Mouse (Mus musculus): ENCODE measurements at regions not wholly inside any gene's neighbourhood (a gene's known extent, or its start where the extent isn't known, plus 50 kb on each side); places are given as distances from the start of the nearest gene placed in this dataset.
"Not testable (repeated sequence)": the region's sequence is repeated elsewhere in the genome, so short reads cannot be mapped to it uniquely, and the experiment has no call there.

- TF ChIP-seq POLR2A (IDR thresholded peaks at IDR 0.05; ENCODE audit: control insufficient read depth, extremely low read depth, insufficient read depth, low read length, poor library complexity) (no peak), CTCF (IDR thresholded peaks at IDR 0.05; ENCODE audit: borderline replicate concordance, control insufficient read depth, extremely low read depth, insufficient read depth, low read length, poor library complexity) (peak; percentile 91)
- no peak overlapping the region for H3K27ac ChIP-seq (ENCODE audit: control insufficient read depth, insufficient read depth, low read length)
- 15% methylated on average over 17 of the region's 17 CpGs for whole genome bisulfite sequencing
- no peak overlapping the region for H3K4me3 ChIP-seq (ENCODE audit: control insufficient read depth, insufficient read depth, low read length)
- peaks cover 2% of the 10 kb centered on the region; the same call in 1 of the 2 replicates for H3K27me3 ChIP-seq (ENCODE audit: control insufficient read depth, insufficient read depth, low read length)
- peak; percentile 81 for DNase-seq
- H3K36me3 ChIP-seq (ENCODE audit: control insufficient read depth, insufficient read depth, low read length) = no peaks in the 10 kb centered on the region
- H3K4me1 ChIP-seq (replicated peaks; ENCODE audit: control insufficient read depth, insufficient read depth, low read length) = no peaks in the 10 kb centered on the region
Measured at GRCm38 (mm10) chr2:160578384-160579320, 67.0 kb upstream of the Top1 start.

GRCm38 (mm10) chr2:160580250-160580649 lies 65.4 kb upstream of the Top1 start:
- DNase-seq = no peak
- TF ChIP-seq CTCF (IDR thresholded peaks at IDR 0.05; ENCODE audit: borderline replicate concordance, control insufficient read depth, extremely low read depth, insufficient read depth, low read length, poor library complexity) = no peak
- TF ChIP-seq POLR2A (IDR thresholded peaks at IDR 0.05; ENCODE audit: control insufficient read depth, extremely low read depth, insufficient read depth, low read length, poor library complexity) = no peak
- Histone ChIP-seq H3K27me3 (ENCODE audit: control insufficient read depth, insufficient read depth, low read length) (peaks cover 2% of the 10 kb centered on the region; the same call in 1 of the 2 replicates), H3K4me1 (replicated peaks; ENCODE audit: control insufficient read depth, insufficient read depth, low read length) (no peaks in the 10 kb centered on the region), H3K27ac (ENCODE audit: control insufficient read depth, insufficient read depth, low read length) (no peak overlapping the region), H3K36me3 (ENCODE audit: control insufficient read depth, insufficient read depth, low read length) (no peaks in the 10 kb centered on the region), H3K4me3 (ENCODE audit: control insufficient read depth, insufficient read depth, low read length) (no peak overlapping the region)
- WGBS = 32% methylated on average over 9 of the region's 9 CpGs

GRCm38 (mm10) chr2:160581029-160581428 lies 64.7 kb upstream of the Top1 start:
- no peak for DNase-seq
- H3K36me3 ChIP-seq (ENCODE audit: control insufficient read depth, insufficient read depth, low read length) = no peaks in the 10 kb centered on the region
- TF ChIP-seq POLR2A (IDR thresholded peaks at IDR 0.05; ENCODE audit: control insufficient read depth, extremely low read depth, insufficient read depth, low read length, poor library complexity) (no peak), CTCF (IDR thresholded peaks at IDR 0.05; ENCODE audit: borderline replicate concordance, control insufficient read depth, extremely low read depth, insufficient read depth, low read length, poor library complexity) (no peak)
- no peak overlapping the region for H3K27ac ChIP-seq (ENCODE audit: control insufficient read depth, insufficient read depth, low read length)
- peaks cover 2% of the 10 kb centered on the region; the same call in 1 of the 2 replicates for H3K27me3 ChIP-seq (ENCODE audit: control insufficient read depth, insufficient read depth, low read length)
- WGBS = 21% methylated on average over 9 of the region's 9 CpGs
- H3K4me3 ChIP-seq (ENCODE audit: control insufficient read depth, insufficient read depth, low read length) = no peak overlapping the region
- H3K4me1 ChIP-seq (replicated peaks; ENCODE audit: control insufficient read depth, insufficient read depth, low read length) = no peaks in the 10 kb centered on the region

GRCm38 (mm10) chr2:160583034-160583433 lies 62.7 kb upstream of the Top1 start:
- H3K4me1 ChIP-seq (replicated peaks; ENCODE audit: control insufficient read depth, insufficient read depth, low read length); H3K36me3 ChIP-seq (ENCODE audit: control insufficient read depth, insufficient read depth, low read length): not testable (repeated sequence)
- WGBS = 96% methylated on average over 19 of the region's 19 CpGs

GRCm38 (mm10) chr2:160583506-160583905 lies 62.2 kb upstream of the Top1 start:
- no peak for DNase-seq
- WGBS = 86% methylated on average over 6 of the region's 6 CpGs
- H3K36me3 ChIP-seq (ENCODE audit: control insufficient read depth, insufficient read depth, low read length) = no peaks in the 10 kb centered on the region
- H3K4me3 ChIP-seq (ENCODE audit: control insufficient read depth, insufficient read depth, low read length) = no peak overlapping the region
- peaks cover 2% of the 10 kb centered on the region; the same call in 1 of the 2 replicates for H3K27me3 ChIP-seq (ENCODE audit: control insufficient read depth, insufficient read depth, low read length)
- no peak for TF ChIP-seq CTCF (IDR thresholded peaks at IDR 0.05; ENCODE audit: borderline replicate concordance, control insufficient read depth, extremely low read depth, insufficient read depth, low read length, poor library complexity)
- no peak for TF ChIP-seq POLR2A (IDR thresholded peaks at IDR 0.05; ENCODE audit: control insufficient read depth, extremely low read depth, insufficient read depth, low read length, poor library complexity)
- no peak overlapping the region for H3K27ac ChIP-seq (ENCODE audit: control insufficient read depth, insufficient read depth, low read length)
- H3K4me1 ChIP-seq (replicated peaks; ENCODE audit: control insufficient read depth, insufficient read depth, low read length) = no peaks in the 10 kb centered on the region

More at GRCm38 (mm10) chr2:160583034-160583433, 62.7 kb upstream of the Top1 start:
- not testable (repeated sequence) for H3K4me3 ChIP-seq (ENCODE audit: control insufficient read depth, insufficient read depth, low read length); H3K27ac ChIP-seq (ENCODE audit: control insufficient read depth, insufficient read depth, low read length); DNase-seq; H3K27me3 ChIP-seq (ENCODE audit: control insufficient read depth, insufficient read depth, low read length)

GRCm38 (mm10) chr2:160584568-160584967 lies 61.1 kb upstream of the Top1 start:
- H3K36me3 ChIP-seq (ENCODE audit: control insufficient read depth, insufficient read depth, low read length) = no peaks in the 10 kb centered on the region
- WGBS = 51% methylated on average over 9 of the region's 9 CpGs
- no peak overlapping the region for H3K27ac ChIP-seq (ENCODE audit: control insufficient read depth, insufficient read depth, low read length)
- H3K27me3 ChIP-seq (ENCODE audit: control insufficient read depth, insufficient read depth, low read length) = peaks cover 2% of the 10 kb centered on the region; the same call in 1 of the 2 replicates
- H3K4me1 ChIP-seq (replicated peaks; ENCODE audit: control insufficient read depth, insufficient read depth, low read length) = no peaks in the 10 kb centered on the region
- TF ChIP-seq CTCF (IDR thresholded peaks at IDR 0.05; ENCODE audit: borderline replicate concordance, control insufficient read depth, extremely low read depth, insufficient read depth, low read length, poor library complexity) (no peak), POLR2A (IDR thresholded peaks at IDR 0.05; ENCODE audit: control insufficient read depth, extremely low read depth, insufficient read depth, low read length, poor library complexity) (no peak)
- DNase-seq = no peak
- H3K4me3 ChIP-seq (ENCODE audit: control insufficient read depth, insufficient read depth, low read length) = no peak overlapping the region

Measured in thymus, adult 2 months (tissue).